Mouse (Mus musculus): ENCODE measurements at regions not wholly inside any gene's neighbourhood (a gene's known extent, or its start where the extent isn't known, plus 50 kb on each side); places are given as distances from the start of the nearest gene placed in this dataset.

GRCm38 (mm10) chr7:118320307-118320706, 76.8 kb upstream of the Smg1 start:
- no peak for TF ChIP-seq POLR2A (IDR thresholded peaks at IDR 0.05; ENCODE audit: insufficient read length, low read depth)
- no peak for TF ChIP-seq USF1 (IDR thresholded peaks at IDR 0.05; ENCODE audit: low read depth)
- TF ChIP-seq POLR2AphosphoS2 (IDR thresholded peaks at IDR 0.05; ENCODE audit: insufficient read length, low read depth) = no peak

All from myocyte (in vitro differentiated cells).